Mouse (Mus musculus): ENCODE results near the gene Ier5l.

The Ier5l gene

GRCm38 (mm10) chr2:30441518-30442497, 32.2 kb downstream of the Ier5l start:
- peak; percentile 83 to 92 for DNase-seq

DNA sequence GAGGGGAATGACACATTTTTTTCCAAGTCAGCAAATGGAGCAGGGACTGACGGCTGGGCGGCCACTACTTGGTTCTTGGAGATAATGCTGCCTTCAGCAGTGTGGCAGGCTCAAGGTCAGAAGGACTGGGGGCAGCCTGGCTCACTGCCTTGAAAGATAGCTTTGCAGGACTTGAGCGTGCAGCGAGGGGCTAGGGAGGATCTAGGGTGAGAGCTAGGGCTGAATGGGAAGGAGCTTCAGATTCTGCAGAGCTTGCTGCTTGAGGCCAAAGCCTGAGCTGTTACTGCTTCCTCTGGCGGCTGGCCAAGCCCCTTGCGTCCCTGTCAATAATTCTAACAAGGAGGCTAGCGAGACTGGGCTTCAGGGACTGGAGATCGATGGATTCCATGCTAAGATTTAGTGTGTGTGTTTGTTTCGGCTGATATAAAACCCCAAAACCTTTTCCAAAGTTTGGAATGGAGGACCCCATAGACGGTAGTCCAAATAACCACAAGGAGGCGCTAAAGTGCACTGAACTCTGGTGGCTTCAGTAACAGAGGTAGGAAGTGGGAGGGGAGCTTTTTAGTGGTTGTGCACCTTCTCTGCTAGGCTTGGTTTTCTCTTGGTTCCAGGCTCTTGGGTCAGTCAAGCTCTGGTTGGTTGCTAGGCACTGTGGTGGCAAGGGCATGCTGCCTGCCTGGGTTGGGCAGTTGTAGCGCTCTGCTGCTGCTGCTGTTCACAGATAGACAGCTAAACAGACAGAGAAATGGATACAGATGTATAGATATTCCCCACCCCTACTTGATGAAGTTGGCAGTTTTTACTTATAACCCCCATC, 33.1 kb downstream of the Ier5l start:
- peak; percentile 86 to 91 for DNase-seq

DNA sequence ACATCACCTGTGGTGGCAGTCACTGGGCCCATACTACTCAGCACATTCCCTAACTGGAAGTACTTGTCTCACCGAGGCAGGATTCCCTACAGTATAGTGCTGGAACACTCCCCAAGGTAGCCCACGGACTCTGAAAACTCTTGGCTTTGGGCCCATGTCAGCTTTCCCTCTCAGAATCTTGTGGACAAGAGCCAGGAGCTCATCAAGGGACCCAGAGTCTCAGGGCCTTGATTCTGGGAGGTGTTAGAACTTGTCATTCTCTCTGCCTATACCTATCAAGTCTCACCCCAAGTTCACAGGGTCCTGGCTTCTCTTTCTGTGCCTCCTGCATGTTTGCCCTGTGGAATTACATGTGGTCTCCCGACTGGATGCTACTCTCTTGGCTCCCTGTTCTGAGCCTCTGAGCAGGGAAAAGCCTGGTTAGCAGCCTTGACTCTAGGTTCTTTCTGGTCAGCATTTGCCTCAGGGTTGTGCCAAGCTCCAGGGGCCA, 33.8 kb downstream of the Ier5l start:
- DNase-seq: peak; percentile 60 to 72

DNA sequence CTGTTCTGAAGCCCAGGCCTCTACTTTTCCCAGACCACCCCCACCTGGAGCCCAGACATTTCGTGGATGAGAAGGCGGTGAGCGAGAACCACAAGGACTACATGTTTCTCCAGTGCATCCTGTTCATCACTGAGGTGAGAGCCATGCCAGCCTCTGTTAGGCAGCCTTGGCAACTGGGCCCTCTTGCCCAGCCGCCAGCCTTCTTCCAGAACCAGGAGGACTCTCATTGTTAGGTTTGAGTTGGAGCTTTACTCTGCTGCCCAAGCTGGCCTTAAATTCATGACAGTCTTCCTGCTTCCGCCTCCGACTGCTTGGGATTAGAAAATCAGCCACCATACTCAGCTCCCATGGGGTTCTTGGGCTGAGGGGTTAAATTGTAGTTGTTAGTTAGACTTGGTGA, 34.4 kb downstream of the Ier5l start:
- no peak for DNase-seq

GRCm38 (mm10) chr2:30437791-30438190, 36.2 kb downstream of the Ier5l start:
- no peak for DNase-seq

DNA sequence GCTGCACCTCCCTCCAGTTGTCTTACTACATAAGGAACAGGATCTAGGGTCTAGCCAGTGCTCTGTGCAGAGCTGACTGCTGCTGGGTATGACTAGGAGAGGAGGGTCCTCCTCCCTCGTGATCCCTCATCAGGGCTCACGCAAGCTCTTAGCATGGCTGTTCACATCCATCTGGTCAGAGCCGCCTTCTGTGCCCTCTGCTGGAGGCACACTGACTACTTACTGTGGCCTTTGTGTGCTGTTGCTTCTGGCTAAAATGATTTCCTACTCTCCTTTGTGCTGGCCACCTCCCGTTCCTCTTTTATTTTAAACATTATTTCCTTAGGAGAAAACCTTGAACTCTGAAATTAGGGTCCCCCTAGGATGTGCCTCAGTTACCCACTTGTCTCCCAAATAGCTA, 37.2 kb downstream of the Ier5l start:
- DNase-seq: no peak

- DNase-seq: peak; percentile 85 to 89
These were observed 37.9 kb downstream of the Ier5l start for GRCm38 (mm10) chr2:30436156-30436545.

DNA sequence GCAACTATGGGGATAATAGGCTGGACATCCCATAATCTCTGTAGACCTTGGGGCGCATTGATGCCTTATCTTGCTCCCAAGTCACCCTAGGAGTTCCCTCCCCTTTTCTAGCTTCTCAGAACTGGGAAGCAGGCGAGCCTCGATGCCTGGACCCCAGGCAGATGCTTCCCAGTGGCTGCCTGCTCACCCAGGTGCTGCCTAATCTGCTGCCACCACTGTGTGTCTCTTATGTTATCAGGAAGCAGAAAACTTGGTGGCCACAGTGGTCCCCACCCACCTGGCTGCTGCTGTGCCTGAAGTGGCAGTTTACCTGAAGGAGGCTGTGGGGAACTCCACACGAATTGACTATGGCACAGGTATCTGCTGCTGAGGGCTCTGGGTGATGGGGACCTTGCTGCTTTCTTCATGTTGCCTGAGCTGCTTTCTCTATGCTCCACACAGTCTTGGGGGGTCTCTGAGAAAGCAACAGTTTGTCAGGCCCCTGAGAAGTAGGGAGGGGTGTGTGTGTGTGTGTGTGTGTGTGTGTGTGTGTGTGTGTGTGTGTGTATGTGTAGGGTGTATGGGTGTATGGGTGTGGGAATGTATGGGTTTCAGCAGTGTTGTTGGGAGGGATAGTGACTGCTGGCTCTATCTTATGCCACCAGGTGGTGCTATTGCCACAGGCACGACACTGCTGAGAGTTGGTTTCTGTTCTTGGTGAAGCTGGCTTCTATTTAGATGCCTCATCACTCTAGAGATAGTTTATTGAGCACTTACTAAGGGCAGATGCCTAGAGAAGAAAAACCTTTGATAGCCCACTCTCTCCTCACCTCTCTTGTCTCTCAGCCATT, 38.5 kb downstream of the Ier5l start:
- DNase-seq: peak; percentile 70 to 81

DNA sequence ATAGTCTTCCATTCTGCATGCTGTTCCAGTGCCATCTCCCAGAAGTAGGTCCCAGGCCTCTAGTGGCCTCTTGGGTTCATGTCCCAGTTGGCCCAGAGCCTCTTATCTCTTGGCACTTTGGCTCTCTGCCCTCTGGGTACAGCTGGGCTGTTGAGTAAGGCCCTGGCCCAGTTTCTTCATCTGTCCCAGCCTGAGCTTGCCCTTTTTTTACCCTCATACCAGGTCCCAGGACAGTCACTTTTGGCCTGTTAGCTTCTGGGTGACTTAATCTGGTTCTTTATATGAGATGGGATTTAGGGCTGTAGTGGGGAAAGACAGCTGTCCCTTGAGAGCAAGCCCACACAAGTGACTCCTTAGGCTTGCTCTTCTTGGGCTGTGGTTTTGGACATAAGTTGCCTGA, 44.9 kb downstream of the Ier5l start:
- peak in 1 of 2 experiments; percentile 60 for DNase-seq
